Mouse (Mus musculus): Measurements from ENCODE around the gene Dusp16. TPM values are rescaled to one million over a fixed set of nuclear protein-coding genes. Genes with fewer than 3 reads are reported as not detected.
"Not testable (repeated sequence)": the region's sequence is repeated elsewhere in the genome, so short reads cannot be mapped to it uniquely, and the experiment has no call there.

Gene Dusp16
- polyA plus RNA-seq, 1 experiment from 2014 or later = 13.9 TPM

DNA sequence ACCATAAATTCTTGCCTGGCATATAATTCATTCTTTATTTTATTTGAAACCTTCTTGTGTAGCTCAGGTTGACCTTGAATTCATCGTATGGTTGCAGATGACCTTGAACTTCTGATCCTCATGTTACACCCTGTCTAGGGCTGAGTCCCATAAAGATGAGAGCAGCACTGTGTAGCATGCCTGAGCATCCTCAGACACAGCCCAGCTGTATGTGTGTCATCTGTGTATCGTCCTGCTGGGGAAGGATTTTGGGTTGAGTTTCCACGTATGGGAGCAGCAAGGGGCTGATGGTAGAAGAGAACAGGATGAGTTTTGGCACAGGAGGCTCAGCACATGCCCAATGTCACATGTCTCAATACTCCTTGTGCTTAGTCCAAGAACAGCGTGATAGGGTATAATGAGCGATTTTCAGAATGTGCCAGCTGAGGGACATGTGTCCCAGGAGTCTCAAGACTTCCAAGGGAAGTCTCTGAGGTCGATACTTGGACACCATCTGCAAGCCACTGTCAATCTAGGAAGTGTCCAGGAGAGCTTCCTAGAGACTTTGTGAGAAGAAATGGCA lies 108.0 kb downstream of the Dusp16 start:
- no peak overlapping the region for H3K9ac ChIP-seq
- no peak overlapping the region for H3K4me3 ChIP-seq (replicated peaks)
- no peak overlapping the region for H3K27ac ChIP-seq
- ATAC-seq = no peak
- H3K4me1 ChIP-seq (replicated peaks) = no peaks in the 10 kb centered on the region
- H3K4me2 ChIP-seq (replicated peaks) = no peak overlapping the region
- WGBS = 64% methylated on average over 6 of the region's 6 CpGs
- H3K9me3 ChIP-seq = no peaks in the 10 kb centered on the region
- no peaks in the 10 kb centered on the region for H3K27me3 ChIP-seq (replicated peaks)
- H3K36me3 ChIP-seq = no peaks in the 10 kb centered on the region

DNA sequence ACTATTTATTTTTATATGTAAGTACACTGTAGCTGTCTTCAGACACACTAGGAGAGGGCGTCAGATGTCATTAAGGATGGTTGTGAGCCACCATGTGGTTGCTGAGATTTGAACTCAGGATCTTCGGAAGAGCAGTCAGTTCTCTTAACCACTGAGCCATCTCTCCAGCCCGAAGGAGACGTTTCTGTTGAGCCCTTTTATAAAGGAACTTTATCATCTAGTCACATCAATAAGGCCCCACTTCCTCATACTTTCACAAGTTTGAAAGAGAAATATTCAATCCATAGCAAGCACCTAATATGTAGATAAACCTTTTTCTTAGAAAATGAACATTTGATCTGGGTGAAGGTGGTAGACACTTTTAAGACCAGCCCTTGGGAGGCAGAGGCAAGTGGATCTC lies 113.1 kb downstream of the Dusp16 start:
- H3K27ac ChIP-seq; H3K4me2 ChIP-seq (replicated peaks); H3K4me3 ChIP-seq (replicated peaks); H3K9me3 ChIP-seq; H3K36me3 ChIP-seq; ATAC-seq; H3K9ac ChIP-seq; H3K27me3 ChIP-seq (replicated peaks); H3K4me1 ChIP-seq (replicated peaks): not testable (repeated sequence)
- 80% methylated on average over 4 of the region's 4 CpGs for WGBS

DNA sequence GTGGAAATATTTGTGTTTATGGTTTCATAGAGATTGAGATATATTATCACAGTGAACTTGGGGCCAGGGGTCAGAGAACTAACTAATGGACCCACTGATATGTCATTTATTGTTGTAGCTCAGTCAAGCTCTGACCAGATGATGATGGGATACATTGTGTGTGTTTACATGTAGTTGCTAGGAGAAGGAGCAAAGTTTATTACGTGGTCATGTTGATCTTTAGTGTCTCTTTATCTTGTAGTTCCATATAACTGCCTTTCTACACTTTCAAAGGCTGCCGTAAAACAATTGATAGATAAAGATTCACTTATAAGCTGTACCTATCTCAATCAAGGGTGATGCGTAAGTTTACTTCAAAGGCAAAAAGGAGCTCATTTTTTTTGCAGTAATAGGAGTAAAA lies 114.4 kb downstream of the Dusp16 start:
- H3K9ac ChIP-seq = no peak overlapping the region
- no peaks in the 10 kb centered on the region for H3K9me3 ChIP-seq
- H3K36me3 ChIP-seq = no peaks in the 10 kb centered on the region
- no peak overlapping the region for H3K4me2 ChIP-seq (replicated peaks)
- no peaks in the 10 kb centered on the region for H3K4me1 ChIP-seq (replicated peaks)
- no peaks in the 10 kb centered on the region for H3K27me3 ChIP-seq (replicated peaks)
- WGBS = 53% methylated on average over 3 of the region's 3 CpGs
- H3K4me3 ChIP-seq (replicated peaks) = no peak overlapping the region
- peak; percentile 96 for ATAC-seq
- 0 out of 2 replicates have a peak overlapping the region, but pooled peaks have one; percentile 32 for H3K27ac ChIP-seq

DNA sequence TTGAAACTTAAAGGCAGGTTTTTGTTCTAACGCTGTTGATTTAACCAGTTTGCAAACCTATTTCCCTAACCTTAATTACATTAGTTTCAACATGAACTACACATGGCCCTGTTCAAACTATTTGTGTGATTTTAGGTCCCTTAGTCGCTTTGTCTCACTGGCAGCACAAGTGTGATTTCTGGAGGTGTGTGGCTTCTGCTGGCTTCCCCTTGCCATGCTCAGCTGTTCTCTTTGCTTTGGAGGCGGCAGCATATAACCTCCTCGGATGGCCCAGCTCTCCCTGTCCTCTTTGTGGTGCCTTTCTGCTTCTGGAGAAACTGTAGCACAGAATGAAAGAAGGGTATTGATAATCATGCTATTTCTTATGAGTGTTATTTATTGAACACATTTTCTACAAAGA lies 114.9 kb downstream of the Dusp16 start:
- Histone ChIP-seq H3K27me3 (replicated peaks) (no peaks in the 10 kb centered on the region), H3K27ac (peak overlapping the region; percentile 32; the same call in 1 of the 2 replicates), H3K36me3 (no peaks in the 10 kb centered on the region), H3K9ac (no peak overlapping the region), H3K4me1 (replicated peaks) (no peaks in the 10 kb centered on the region), H3K4me2 (replicated peaks) (no peak overlapping the region), H3K4me3 (replicated peaks) (no peak overlapping the region), H3K9me3 (no peaks in the 10 kb centered on the region)
- WGBS = 52% methylated on average over 4 of the region's 4 CpGs
- ATAC-seq = peak; percentile 41

DNA sequence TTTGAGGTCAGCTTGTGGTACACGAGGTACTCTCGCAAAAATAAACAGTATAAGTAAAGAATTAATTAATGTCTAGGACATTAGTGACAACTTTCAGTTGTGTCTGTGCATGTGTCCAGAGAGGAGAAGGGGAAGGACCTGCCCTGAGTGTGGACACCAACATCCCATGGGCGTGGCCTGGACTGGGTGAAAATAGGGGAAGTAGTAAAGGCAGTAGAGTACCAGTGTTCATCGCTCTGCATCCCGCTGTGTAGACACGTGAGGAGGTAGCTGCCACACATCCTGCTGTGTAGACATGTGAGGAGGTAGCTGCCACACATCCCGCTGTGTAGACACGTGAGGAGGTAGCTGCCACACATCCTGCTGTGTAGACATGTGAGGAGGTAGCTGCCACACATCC lies 118.7 kb downstream of the Dusp16 start:
- H3K36me3 ChIP-seq; H3K4me3 ChIP-seq (replicated peaks); H3K4me2 ChIP-seq (replicated peaks); ATAC-seq; H3K4me1 ChIP-seq (replicated peaks); H3K27me3 ChIP-seq (replicated peaks); H3K9ac ChIP-seq; H3K27ac ChIP-seq; H3K9me3 ChIP-seq: not testable (repeated sequence)
- WGBS = 85% methylated on average over 8 of the region's 8 CpGs

DNA sequence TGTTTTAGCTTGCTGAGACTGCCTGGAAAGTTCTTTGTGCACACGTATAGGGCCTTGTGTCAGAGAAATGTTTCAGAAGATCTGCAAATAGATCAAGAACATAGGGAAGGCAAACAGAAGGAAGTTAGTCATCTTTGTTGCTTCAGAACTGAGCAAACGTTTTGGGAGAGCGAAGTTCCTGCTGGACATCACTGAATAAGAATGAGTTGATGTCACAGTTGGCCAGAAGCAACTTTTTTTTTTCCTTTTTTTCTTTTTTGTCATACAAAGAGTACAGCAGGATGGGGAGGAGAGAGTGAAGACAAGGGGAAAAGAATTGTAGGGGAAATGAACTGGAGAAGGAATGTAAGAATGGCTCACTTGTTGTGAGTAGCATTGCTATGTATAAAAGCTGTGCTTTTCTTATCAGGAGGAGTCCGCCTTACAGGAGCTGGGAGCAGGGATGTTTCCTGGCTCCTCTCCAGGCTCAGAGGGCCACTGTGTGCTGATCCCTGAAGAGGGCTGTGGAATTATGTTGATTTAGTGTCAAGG lies 121.5 kb downstream of the Dusp16 start:
- H3K36me3 ChIP-seq = no peaks in the 10 kb centered on the region
- no peaks in the 10 kb centered on the region for H3K27me3 ChIP-seq (replicated peaks)
- H3K4me2 ChIP-seq (replicated peaks) = no peak overlapping the region
- H3K4me1 ChIP-seq (replicated peaks) = peaks cover 8% of the 10 kb centered on the region
- no peak overlapping the region for H3K9ac ChIP-seq
- WGBS = 27% methylated on average over 4 of the region's 4 CpGs
- ATAC-seq = peak; percentile 64
- 0 out of 2 replicates have a peak overlapping the region, but pooled peaks have one; percentile 17 for H3K27ac ChIP-seq
- no peak overlapping the region for H3K4me3 ChIP-seq (replicated peaks)
- no peaks in the 10 kb centered on the region for H3K9me3 ChIP-seq

DNA sequence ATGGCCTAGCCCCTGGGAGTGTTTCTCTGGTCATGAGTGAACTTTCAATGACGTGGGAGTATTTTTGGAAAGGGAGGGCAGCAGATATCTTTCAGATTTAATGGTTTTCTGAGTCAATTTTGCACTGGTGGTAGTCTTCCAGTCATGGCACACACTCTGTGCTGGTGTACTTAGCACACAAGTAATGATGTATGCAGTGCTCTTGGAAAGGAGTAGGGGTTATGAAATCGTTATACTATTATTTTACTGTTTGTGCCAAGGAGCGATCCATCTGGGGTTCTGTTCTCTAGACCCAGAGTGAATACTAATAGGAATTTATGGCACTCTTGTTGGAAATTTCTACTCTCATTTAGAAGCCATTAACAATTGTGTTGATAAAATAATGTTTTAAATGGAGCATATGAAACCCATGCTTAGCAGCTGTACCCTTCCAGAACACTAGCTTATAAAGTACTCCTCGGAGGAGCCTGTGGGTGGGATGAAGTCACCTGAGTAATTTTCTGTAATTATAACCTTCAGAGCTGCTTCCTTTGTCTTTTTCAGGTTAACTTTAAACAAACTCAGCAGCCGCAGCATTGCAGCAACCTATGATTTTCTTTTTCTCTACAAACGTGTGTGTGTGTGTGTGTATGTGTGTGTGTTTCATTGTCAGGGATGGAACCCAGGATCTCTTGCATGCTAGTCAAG lies 123.1 kb downstream of the Dusp16 start:
- WGBS = 73% methylated on average over 6 of the region's 6 CpGs
- peaks cover 8% of the 10 kb centered on the region for H3K4me1 ChIP-seq (replicated peaks)
- no peak for ATAC-seq
- no peak overlapping the region for H3K4me2 ChIP-seq (replicated peaks)
- no peaks in the 10 kb centered on the region for H3K9me3 ChIP-seq
- no peaks in the 10 kb centered on the region for H3K27me3 ChIP-seq (replicated peaks)
- H3K4me3 ChIP-seq (replicated peaks) = no peak overlapping the region
- H3K27ac ChIP-seq = no peak overlapping the region
- H3K9ac ChIP-seq = no peak overlapping the region
- H3K36me3 ChIP-seq = no peaks in the 10 kb centered on the region

DNA sequence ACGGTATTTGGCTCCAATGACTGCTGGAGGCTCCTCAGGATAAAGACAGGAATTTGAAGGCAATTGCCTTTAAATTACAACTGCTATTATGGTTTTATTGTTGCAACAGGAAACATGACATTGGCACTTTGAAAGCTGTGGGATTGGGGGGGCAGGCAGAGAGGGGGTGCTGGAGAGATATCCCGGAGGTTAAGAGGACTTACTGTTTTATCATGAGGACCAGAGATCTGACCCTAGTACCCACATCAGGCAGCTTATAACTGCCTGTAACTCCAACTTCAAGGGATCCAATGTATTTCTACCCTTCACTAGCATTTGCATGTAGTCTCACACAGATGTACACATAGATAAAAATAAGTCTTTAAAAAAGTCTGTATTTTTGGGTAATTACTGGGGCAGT lies 123.9 kb downstream of the Dusp16 start:
- Histone ChIP-seq H3K9me3 (no peaks in the 10 kb centered on the region), H3K27ac (no peak overlapping the region), H3K4me2 (replicated peaks) (no peak overlapping the region), H3K9ac (no peak overlapping the region), H3K4me1 (replicated peaks) (peaks cover 8% of the 10 kb centered on the region), H3K4me3 (replicated peaks) (no peak overlapping the region), H3K27me3 (replicated peaks) (no peaks in the 10 kb centered on the region), H3K36me3 (no peaks in the 10 kb centered on the region)
- 66% methylated on average over 2 of the region's 2 CpGs for WGBS
- ATAC-seq = no peak

DNA sequence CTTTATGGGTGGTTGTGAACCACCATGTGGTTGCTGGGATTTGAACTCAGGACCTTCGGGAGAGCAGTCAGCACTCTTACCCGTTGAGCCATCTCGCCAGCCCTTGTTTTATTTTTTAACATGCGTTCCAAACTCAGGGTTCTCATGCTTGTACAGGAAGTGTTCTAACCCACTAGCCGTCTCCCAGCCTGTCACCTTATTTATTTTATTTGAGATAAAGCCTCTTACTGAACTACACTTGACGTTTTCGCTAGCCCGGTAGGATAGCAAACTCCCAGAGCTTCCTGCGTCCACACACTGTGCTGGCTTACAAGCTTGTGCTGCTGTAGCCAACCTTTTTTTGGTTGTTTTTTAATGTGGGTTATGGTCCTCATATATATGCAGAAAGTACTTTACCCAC lies 126.6 kb downstream of the Dusp16 start:
- Histone ChIP-seq H3K9ac (no peak overlapping the region), H3K4me1 (replicated peaks) (0 out of 2 replicates have a peak, but pooled peaks cover 3% of the 10 kb centered on the region), H3K36me3 (no peaks in the 10 kb centered on the region), H3K4me2 (replicated peaks) (no peak overlapping the region), H3K27me3 (replicated peaks) (no peaks in the 10 kb centered on the region), H3K9me3 (no peaks in the 10 kb centered on the region), H3K4me3 (replicated peaks) (no peak overlapping the region), H3K27ac (no peak overlapping the region)
- no peak for ATAC-seq
- WGBS = 68% methylated on average over 9 of the region's 9 CpGs

Other genes with a start within 250 kb of the Dusp16 start
- 25.4 and 25.5 TPM in 2 replicates for gene Lrp6, start 225.7 kb downstream of the Dusp16 start, polyA plus RNA-seq (2015; fragmentation: Nextera tagmentation; extraction: Ambion mirVana)
- gene Mansc1, start 160.1 kb downstream of the Dusp16 start, polyA plus RNA-seq (2015; fragmentation: Nextera tagmentation; extraction: Ambion mirVana) = 6.4 and 6.9 TPM in 2 replicates
- gene Borcs5, start 153.1 kb downstream of the Dusp16 start, polyA plus RNA-seq (2015; fragmentation: Nextera tagmentation; extraction: Ambion mirVana) = 15.4 and 16.8 TPM in 2 replicates
- 3.6 and 3.7 TPM in 2 replicates for gene Crebl2, start 37.5 kb upstream of the Dusp16 start, polyA plus RNA-seq (2015; fragmentation: Nextera tagmentation; extraction: Ambion mirVana)
- gene Gpr19, start 106.0 kb upstream of the Dusp16 start, polyA plus RNA-seq (2015; fragmentation: Nextera tagmentation; extraction: Ambion mirVana) = 10.4 and 10.6 TPM in 2 replicates
- 15.3 and 15.9 TPM in 2 replicates for gene Cdkn1b, start 127.8 kb upstream of the Dusp16 start, polyA plus RNA-seq (2015; fragmentation: Nextera tagmentation; extraction: Ambion mirVana)
- 3.5 and 3.6 TPM in 2 replicates for gene Apold1, start 189.1 kb upstream of the Dusp16 start, polyA plus RNA-seq (2015; fragmentation: Nextera tagmentation; extraction: Ambion mirVana)
- gene Ddx47, start 219.0 kb upstream of the Dusp16 start, polyA plus RNA-seq (2015; fragmentation: Nextera tagmentation; extraction: Ambion mirVana) = 97.4 and 99.7 TPM in 2 replicates